8 mouse cellular contexts compared by ENCODE assay signal in genomic region chr2:158028354-158028863, GRCm38 (mm10). TPM values are rescaled to one million over a fixed set of nuclear protein-coding genes. Genes with fewer than 3 reads are reported as not detected.
DNase-seq lines count a peak whose midpoint lies in the region; ATAC-seq lines count a peak whose summit lies in the region.

Gene Tti1, minus strand, starts transcription at chr2:158028433.
Gene Rprd1b, plus strand, starts transcription at chr2:158028497.

- intact Hi-C loops in gastrocnemius, postnatal 14 days (cut with DNase I; ENCODE audit: low total_unique reads) = no loop called here
- intact Hi-C loops in left cerebral cortex, postnatal 10 days (cut with DNase I) = no loop called here

- peak; percentile 96 for DNase-seq in adipocyte (ENCODE audit: low spot score)
- peak; percentile 99 for DNase-seq in embryo, embryonic 10 days (ENCODE audit: low spot score)
- peak; percentile 93 for DNase-seq in gastrocnemius, postnatal 14 days
- DNase-seq in left cerebral cortex, postnatal 10 days (ENCODE audit: extremely low spot score in 1 of 2, low spot score in 2 of 2) = peak; percentile 93 to 95
- peak; percentile 95 for DNase-seq in right cerebral cortex, postnatal 25 days
- peak; percentile 90 to 94 for DNase-seq in urinary bladder, postnatal 4 days (ENCODE audit: low spot score in 2 of 2)

- peak; percentile 89 for ATAC-seq in inflammation-experienced regulatory T-cells, adult 6 months
- ATAC-seq in megakaryocyte-erythroid progenitor cell, adult 5-6 weeks (replicated peaks; ENCODE audit: low FRiP score, low TSS enrichment, poor library complexity, severe bottlenecking) = peak; percentile 89

RNA-seq across cellular contexts. Expression of gene Tti1, which starts in this region (rescaled TPM):
- total RNA-seq in gastrocnemius, postnatal 14 days (2021) = 10 to 100 TPM; 13.0 to 14.6 TPM
- polyA plus RNA-seq in inflammation-experienced regulatory T-cells, adult 6 months (2017; shearing (Covaris generic)) = 10 to 100 TPM; 23.8 to 32.0 (median 26.2) TPM
- total RNA-seq in left cerebral cortex, postnatal 10 days (2021) = 10 to 100 TPM; 16.0 to 17.2 TPM
- total RNA-seq in megakaryocyte-erythroid progenitor cell, adult 5-6 weeks (2014; fragmentation: Nextera tagmentation) = 22.0 and 28.8 TPM in 2 replicates
- total RNA-seq in megakaryocyte-erythroid progenitor cell, adult 5-6 weeks (2017) = 24.7 and 27.7 TPM in 2 replicates

RNA-seq across cellular contexts. Expression of gene Rprd1b, which starts in this region (rescaled TPM):
- 10 to 100 TPM; 24.8 to 28.9 TPM for total RNA-seq in gastrocnemius, postnatal 14 days (2021)
- 10 to 100 TPM; 19.4 to 23.4 (median 21.2) TPM for polyA plus RNA-seq in inflammation-experienced regulatory T-cells, adult 6 months (2017; shearing (Covaris generic))
- 10 to 100 TPM; 37.3 to 39.1 TPM for total RNA-seq in left cerebral cortex, postnatal 10 days (2021)
- total RNA-seq in megakaryocyte-erythroid progenitor cell, adult 5-6 weeks (2014; fragmentation: Nextera tagmentation) = 41.1 and 48.7 TPM in 2 replicates
- 21.6 and 27.9 TPM in 2 replicates for total RNA-seq in megakaryocyte-erythroid progenitor cell, adult 5-6 weeks (2017)

Comparison
In these comparisons a context has a peak if more than half of its experiments do, and no peak if none do; other contexts are left out.
1. Peak in every context shown above with its lines: DNase-seq and ATAC-seq.